19 mouse cellular contexts compared by ENCODE assay signal in genomic region chr2:59499146-59499545, GRCm38 (mm10). TPM values are rescaled to one million over a fixed set of nuclear protein-coding genes. Genes with fewer than 3 reads are reported as not detected.
"Had no signal": no experiment of that assay in that cellular context is flagged by ENCODE, and none has a peak within 500 bp of the region (broad histone marks: within the 10 kb centered on the region; RNA-seq: fewer than 3 reads in every experiment).

No protein-coding gene starts in this region.

- DNase-seq: lung, adult 18-20 months; lung, embryonic 14.5 days; lung, postnatal 4 days; midbrain, embryonic 14.5 days; right cerebral cortex, postnatal 14 days; thymus, adult 2 months; thymus, postnatal 25 days; thymus, postnatal 4 days had no signal

- H3K9ac ChIP-seq: liver, embryonic 12.5 days; liver, embryonic 14.5 days; lung, embryonic 14.5 days; midbrain, embryonic 12.5 days; neural tube, embryonic 13.5 days; neural tube, embryonic 15.5 days; stomach, embryonic 15.5 days had no signal

- H3K36me3 ChIP-seq: liver, embryonic 12.5 days; midbrain, embryonic 10.5 days; midbrain, embryonic 12.5 days; neural tube, embryonic 13.5 days; neural tube, embryonic 15.5 days; stomach, embryonic 15.5 days had no signal

- H3K4me2 ChIP-seq: liver, embryonic 12.5 days; lung, embryonic 14.5 days; midbrain, embryonic 12.5 days; neural tube, embryonic 13.5 days; neural tube, embryonic 15.5 days; stomach, embryonic 15.5 days had no signal

- ATAC-seq: liver, embryonic 12.5 days; midbrain, embryonic 16.5 days had no signal

- H3K9me3 ChIP-seq: liver, embryonic 12.5 days; midbrain, embryonic 10.5 days; midbrain, embryonic 12.5 days; neural tube, embryonic 13.5 days; neural tube, embryonic 15.5 days; stomach, embryonic 15.5 days had no signal

- H3K4me3 ChIP-seq: liver, embryonic 12.5 days; midbrain, embryonic 10.5 days; midbrain, embryonic 12.5 days; myocyte; neural tube, embryonic 13.5 days; neural tube, embryonic 15.5 days; stomach, embryonic 15.5 days had no signal

- H3K27ac ChIP-seq: liver, embryonic 12.5 days; liver, embryonic 14.5 days; midbrain, embryonic 10.5 days; midbrain, embryonic 12.5 days; neural tube, embryonic 13.5 days; neural tube, embryonic 15.5 days; stomach, embryonic 15.5 days had no signal

- H3K4me1 ChIP-seq: liver, embryonic 12.5 days; midbrain, embryonic 12.5 days; neural tube, embryonic 15.5 days; stomach, embryonic 15.5 days had no signal

- H3K27me3 ChIP-seq: liver, embryonic 12.5 days; neural tube, embryonic 13.5 days; neural tube, embryonic 15.5 days; stomach, embryonic 15.5 days had no signal

RNA-seq across cellular contexts. Expression of gene Dapl1, which starts 14.7 kb away (rescaled TPM):
- polyA plus RNA-seq: liver, embryonic 12.5 days; liver, embryonic 14.5 days; liver, embryonic 16.5 days; myocyte; neural tube, embryonic 11.5 days; neural tube, embryonic 13.5 days had no signal
